Mouse (Mus musculus): ENCODE measurements around the gene Emid1.
A peak's percentile ranks its signal among the peaks of the same experiment; 100 is the strongest.
"Not testable (repeated sequence)": the region's sequence is repeated elsewhere in the genome, so short reads cannot be mapped to it uniquely, and the experiment has no call there.

The Emid1 gene

DNA sequence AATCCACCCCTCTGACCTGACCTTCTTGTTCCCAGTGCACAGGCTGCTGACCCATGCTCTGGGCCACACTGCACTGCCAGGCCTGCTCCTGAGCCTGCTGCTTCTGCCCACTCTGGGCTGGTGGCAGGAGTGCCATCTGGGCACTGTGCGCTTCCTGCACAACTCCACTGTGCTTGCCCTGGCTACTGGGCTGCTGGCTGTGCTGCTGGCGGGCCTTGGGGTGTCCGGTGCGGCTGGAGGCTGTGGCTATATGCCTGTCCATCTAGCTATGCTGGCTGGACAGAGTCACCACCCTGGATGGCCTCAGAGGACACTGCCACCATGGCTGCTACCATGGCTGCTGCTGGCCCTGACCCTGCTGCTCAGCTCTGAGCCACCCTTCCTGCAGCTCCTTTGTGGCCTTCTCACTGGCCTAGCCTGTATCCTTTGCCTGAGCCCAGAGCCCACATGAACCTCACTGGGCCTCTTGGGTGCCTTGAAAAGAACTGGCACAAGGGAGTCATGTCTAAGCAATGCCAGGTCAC, 48.0 kb downstream of the Emid1 start:
- DNase-seq (ENCODE audit: extremely low spot score, low spot score): no peak

DNA sequence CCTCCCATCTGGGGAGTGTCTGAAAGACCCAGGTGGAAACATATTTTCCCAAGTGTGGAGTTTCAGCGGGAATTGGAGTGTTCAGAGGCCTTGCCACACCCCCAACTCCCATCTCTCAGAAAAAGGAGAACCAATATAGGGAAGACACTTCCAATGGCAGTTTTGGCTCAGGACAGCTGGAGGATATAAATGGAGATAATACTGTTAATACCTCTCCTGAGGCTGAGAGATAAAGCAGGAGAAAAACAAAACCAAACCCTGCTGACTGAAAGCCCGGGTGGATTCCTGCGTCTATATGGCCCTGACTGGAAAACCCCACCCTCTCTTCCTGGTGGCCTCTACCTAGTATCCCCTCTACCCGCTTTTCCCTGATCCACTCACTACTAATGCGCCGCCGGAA, 49.7 kb downstream of the Emid1 start:
- no peak for DNase-seq (ENCODE audit: extremely low spot score, low spot score)

DNA sequence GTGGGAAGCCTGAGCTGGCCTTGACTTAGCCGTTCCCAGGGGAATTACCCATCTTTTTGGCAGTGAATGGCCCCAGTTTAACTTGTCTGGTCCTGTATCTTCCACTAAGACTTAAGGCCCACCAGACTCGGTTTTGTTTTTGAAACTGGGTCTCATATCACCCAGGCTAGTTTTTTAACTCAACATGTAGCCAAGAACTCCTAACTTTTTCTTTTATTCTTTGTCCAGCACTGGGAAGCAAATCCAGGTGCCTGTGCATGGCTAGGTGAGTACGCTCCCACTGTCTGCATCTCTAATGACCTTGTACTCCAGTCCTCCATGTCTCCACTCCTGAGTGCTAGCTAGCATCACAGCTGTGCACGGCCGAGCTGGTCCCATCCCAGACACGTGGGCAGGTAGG, 50.4 kb downstream of the Emid1 start:
- DNase-seq (ENCODE audit: extremely low spot score, low spot score): no peak

DNA sequence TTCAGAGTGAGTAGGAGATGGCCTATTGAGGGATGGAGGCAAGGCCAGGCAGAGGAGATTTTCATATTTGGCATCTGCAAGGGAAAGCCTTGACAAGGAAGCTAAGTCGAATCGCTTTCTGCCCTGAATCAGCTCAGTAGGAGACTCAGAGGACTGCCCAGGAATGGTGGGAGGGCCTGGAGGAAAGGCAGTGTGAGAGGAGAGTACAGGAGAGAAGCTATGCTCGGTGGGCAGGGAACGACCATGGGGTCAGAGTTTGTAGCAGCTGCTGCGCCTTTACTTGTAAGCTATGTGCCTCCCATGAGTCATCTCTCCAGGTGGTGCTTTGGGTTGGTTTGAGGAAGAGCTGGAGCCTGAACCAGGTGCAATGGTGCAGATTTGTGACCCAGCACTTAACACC, 51.3 kb downstream of the Emid1 start:
- DNase-seq (ENCODE audit: extremely low spot score, low spot score): no peak

DNA sequence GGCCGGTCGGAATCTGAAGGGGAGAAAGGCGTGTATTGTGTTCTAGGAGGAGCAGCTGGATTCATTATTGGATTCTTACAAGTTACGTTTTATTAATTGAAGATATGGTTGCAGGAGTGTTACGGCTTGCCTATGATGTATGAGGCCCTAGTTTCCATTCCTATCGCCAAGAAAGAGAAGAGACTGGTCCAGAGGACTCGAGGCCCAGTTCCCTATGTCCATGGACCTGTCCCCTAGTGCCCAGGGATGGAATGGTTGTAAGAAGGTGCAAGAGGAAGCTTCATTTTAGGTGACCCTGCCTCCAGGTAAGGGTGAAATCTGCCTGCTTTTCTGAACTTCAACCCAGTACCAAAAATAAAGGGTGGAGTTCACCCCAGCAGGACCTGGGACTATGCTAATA, 51.8 kb downstream of the Emid1 start:
- no peak for DNase-seq (ENCODE audit: extremely low spot score, low spot score)

DNA sequence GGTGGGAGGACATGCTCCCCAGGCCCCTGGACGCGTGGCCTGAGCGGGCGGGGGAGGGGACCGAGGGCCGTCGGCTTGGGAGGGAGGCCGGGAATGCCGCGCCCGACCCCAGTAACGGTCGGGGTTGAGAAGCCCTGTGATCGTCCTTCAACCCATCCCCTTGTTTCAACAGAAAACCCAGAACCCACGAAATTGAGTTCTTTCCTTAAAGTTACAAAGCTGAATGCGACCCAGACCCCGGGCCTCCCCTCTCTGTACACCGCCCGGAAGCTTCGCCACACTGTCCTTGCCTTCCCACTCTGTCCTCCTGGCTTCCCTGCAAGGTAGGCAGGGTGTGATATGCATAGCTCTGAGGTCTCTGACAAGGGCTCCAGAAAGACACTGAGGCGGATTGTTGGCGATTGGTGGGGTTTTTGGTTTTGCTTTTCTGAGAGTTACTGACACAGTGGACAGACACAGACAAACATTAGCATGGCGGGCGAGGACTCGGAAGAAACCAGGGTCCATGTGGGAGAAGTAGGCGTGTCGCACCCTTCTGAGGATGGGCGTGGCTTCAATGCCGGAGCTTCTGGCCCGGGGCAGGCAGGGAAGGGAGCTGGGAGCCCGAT, 52.4 kb downstream of the Emid1 start:
- DNase-seq (ENCODE audit: extremely low spot score, low spot score): peak; percentile 90

DNA sequence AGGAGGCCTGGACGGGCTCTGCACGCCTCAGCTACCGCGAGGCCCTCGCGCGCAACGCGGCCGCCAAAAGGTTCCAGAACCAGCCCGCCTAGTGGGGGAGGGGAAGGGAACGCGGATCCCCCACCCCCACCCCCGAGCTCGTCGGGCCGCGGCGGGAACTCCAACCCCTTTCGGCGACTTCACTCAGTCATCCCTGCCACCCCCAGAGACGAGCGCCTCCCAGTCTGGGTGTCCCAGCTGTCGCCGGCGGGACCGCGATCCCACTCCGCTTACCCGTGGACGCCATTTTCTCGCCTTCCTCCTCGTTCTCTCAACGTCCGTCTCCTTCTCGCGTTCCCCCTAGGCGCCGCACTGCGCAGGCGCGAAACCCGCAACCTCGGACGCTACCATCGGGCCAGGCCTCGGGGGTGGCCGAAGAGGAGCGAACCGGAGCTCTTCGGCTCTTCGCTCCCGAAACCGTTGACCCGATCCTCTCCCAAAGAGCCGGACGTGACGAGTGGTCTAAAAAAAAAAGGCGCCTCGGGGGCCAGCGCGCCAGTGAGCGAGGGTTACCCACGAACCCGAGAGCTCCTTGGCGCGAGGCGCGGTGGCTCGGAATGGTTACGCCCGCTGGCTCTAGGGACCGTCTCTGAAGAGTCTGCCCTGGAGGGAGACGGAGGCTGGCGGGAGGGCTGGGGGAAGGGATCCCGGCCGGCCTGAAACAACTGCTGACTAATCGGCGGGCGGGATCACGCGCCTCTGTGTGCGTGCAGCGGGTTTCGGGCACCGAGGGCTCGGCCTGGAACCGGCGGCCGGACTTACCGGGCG, 53.1 kb downstream of the Emid1 start, which contains the start of the genes Rhbdd3 and Ewsr1:
Gene Rhbdd3, plus strand, starts transcription at position 191 of the 807 bp plus-strand sequence.
Gene Ewsr1, minus strand, starts transcription at position 531 of the 807 bp plus-strand sequence.
- DNase-seq (ENCODE audit: extremely low spot score, low spot score): peak; percentile 99

DNA sequence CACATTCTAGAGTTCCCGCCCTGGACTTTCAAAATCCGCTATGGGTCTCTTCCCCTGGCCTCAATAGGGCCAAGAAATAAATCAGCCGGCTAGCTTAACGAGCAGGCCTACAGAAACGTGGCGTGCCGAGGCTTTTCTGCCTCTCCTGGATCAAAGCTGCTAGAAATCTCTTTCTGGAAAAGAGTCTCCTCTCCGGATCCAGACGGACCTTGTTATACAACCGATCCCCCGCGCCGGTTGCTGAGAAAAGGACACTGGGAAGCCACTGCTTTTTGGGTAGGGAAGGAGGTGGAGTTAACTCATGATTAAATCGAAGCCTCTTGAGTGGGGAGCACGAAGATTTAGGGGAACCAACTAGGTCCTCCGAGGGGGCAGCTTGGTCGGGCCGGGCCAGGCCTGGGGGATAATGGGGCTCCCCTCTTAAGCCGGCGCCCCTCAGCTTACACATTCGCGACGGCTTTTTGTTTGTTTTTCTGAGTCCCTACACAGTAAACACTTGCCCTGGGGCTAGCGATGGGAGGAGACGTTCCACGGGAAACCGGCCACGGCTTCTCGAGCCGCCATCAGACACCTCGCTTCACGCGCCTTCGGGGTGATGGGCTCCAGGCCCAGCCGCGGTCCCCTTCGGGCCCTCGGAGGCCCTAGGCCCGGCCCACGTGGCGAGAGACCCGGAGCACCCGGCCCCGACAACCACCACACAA, 53.9 kb downstream of the Emid1 start:
- peak; percentile 51 for DNase-seq (ENCODE audit: extremely low spot score, low spot score)

DNA sequence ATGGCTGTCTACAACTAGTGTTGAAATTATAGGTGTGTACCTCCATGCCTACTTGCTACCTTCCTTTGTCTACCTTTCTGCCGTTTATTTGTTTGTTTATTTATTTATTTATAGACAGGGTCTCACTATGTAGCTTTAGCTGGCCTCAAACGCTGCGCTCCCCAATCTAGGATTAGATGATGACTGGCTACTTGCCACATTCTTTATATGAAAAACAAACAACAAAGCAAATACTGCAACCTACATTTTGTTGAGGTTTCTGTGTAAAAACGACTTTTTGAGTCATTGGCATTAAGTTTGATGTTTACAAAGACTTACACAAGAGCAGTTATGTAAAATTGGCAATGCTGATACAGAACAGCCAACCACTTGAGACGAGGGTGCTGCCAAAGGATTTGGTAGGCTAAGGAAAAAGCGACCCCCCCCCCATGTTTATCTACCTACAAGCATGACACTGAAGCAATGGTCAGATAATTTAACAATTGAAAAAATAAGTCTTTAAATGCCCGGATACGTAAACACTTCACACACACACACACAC, 55.5 kb downstream of the Emid1 start:
- no peak for DNase-seq (ENCODE audit: extremely low spot score, low spot score)

DNA sequence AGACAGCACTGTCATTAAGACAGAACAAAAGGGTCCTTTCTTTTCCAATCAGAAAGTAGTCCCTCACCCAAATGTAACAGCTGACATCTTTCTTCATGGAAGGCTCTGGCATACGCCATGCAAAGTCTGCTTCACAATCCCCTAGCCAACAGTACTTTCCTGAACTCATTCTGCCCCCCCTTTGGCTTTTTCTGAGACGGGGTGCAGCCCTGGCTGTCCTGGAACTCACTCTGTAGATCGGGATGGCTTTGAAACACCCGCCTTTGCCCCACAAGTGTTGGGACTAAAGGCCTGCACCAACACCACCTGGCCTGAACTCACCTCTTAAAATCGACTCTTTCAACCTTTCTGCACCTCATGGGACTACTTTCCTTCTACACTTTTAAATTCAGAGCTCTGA, 56.2 kb downstream of the Emid1 start:
- no peak for DNase-seq (ENCODE audit: extremely low spot score, low spot score)

DNA sequence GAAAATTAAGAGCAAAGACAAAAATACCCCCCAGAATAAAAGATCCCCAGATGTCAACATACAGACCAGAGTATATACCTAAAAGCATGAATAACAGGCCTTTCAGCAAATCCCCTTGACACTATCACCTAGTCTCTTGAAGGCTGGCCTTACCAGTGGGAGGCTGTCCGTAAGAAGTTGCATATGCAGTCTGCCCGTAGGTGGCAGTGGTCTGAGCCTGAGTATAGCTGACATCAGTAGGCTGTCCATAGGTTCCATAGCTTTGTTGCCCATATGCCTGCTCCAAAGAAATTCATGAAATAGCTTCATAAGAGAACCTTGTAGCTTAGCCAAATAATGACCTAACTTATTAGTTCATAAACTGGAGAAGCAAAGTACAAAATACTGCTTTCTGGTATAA, 60.4 kb downstream of the Emid1 start:
- DNase-seq (ENCODE audit: extremely low spot score, low spot score): no peak

DNA sequence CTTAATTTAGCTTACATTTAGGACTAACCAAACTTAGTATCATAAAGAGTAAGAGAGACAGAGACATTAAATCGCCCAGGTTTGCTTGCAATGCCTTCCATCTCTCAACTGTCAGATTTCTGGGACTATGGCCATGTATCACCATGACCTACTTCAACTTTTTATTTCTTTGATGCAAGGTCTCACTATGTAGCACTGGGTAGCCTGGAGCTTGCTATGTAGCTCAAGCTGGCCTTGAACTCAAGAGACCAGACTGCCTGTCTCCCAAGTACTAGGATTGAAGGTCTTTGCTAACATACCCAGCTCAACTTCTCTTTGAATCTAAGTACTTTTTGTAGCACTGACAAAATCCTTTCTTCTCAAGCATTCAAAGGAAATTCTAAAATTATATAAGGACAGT, 62.9 kb downstream of the Emid1 start:
- DNase-seq (ENCODE audit: extremely low spot score, low spot score): no peak

DNA sequence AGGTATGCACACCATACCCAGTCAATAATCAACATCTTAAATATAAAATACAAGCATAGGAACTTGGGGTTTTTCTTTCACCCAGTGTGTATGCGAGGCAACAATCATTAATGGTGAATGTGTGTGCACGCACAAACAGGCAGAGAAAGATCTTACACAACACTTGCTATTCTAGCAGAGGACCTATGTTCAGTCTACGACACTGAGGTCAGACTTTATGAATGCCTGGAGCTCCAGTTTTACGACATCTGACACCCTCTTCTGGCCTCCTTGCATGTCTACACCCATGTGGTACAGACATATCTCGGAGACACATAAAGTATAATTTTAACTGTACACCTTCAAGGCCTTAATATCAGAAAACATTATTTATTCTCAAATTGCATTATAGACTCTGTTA, 75.2 kb downstream of the Emid1 start:
- DNase-seq (ENCODE audit: extremely low spot score, low spot score): not testable (repeated sequence)

DNA sequence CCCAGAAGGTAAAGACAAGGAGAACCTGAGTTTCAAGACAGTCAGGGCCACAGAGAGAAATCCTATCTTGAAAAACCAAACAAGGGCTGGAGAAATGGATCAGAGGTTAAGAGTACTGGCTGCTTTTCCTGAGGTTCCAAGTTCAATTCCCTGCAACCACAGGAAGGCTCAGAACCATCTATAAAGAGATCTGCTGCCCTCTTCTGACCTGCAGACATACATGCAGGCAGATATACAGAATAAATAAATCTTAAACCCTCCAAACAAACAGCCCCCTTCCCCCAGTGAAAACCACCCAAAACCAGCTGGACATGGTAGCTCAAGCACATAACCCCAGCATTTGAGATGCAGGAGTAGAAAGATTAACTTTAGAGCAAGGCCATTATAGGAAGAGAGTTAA, 76.3 kb downstream of the Emid1 start:
- no peak for DNase-seq (ENCODE audit: extremely low spot score, low spot score)

DNA sequence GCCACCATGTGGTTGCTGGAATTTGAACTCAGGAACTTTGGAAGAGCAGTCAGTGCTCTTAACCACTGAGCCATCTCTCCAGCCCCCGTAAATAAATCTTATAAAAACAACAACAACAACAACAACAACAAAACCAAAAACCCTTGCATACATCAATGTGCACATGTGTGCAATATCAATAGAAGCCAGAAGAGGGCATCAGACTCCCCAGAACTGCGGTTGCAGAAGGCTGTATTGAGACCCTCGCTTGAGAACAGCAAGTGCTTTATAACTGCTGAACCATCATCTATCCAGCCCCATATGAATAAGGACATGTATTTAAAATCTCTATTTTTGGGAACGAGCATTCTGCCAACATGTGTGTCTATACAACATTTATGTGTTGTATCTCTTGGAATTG, 77.2 kb downstream of the Emid1 start:
- DNase-seq (ENCODE audit: extremely low spot score, low spot score): no peak

DNA sequence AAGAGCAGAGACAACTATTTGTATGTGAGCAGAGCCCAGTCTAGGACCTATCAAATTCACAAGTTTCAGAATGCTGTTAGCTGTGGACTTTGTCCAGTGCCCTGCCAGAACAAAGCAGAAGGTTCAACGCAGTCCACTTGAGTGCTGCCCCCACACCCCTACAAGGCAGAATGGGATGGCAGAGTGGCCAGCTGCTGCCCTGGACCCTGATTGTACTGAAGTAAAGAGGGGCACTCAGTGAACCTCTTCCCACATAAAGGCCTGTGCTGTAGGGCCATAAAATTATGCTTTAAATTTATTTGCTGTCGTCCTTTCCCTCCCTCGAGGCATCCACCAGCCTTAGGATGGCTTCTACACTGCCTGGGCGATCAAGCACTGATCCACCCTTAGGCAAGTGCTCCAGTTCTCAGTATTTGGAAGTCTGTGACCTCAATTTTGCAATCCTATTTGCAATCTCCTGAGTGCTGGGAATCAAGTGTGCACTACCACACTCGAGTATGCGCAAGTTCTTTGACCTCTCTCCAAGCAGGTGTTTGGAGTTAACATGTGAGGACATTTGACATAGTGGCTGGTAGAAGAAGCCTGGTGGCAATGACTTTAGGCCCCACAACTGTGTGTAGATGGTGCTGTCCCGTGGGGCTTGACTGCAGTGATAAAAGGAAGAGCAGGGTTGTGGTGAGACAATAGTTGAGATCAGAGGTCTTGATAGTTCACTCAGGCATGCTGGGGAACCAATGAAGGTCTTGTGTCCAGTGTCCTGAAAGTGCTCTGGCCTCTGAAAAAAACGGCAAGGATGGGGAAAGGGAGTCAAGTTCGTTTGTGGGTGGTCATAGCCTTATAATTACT, 83.7 kb downstream of the Emid1 start:
- DNase-seq (ENCODE audit: extremely low spot score, low spot score): no peak

DNA sequence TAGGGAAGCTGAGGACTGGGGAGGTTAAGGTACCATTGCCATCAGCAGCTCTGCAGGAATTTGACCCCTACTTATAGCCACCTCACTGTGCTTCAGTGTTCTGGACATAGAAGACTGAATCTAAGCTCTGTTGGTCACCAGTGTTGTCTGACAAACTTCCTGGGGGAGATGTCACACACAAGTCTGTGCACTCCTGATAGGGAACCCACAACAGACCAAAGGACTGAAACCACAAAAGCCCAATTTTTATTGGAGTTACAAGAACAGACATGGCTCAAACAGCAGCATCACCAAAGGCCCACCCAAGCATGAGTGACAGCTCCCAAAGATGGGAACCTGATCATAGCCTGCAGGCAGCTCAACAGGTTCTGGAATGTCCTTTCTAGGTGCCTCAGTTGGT, 85.0 kb downstream of the Emid1 start:
- no peak for DNase-seq (ENCODE audit: extremely low spot score, low spot score)

DNA sequence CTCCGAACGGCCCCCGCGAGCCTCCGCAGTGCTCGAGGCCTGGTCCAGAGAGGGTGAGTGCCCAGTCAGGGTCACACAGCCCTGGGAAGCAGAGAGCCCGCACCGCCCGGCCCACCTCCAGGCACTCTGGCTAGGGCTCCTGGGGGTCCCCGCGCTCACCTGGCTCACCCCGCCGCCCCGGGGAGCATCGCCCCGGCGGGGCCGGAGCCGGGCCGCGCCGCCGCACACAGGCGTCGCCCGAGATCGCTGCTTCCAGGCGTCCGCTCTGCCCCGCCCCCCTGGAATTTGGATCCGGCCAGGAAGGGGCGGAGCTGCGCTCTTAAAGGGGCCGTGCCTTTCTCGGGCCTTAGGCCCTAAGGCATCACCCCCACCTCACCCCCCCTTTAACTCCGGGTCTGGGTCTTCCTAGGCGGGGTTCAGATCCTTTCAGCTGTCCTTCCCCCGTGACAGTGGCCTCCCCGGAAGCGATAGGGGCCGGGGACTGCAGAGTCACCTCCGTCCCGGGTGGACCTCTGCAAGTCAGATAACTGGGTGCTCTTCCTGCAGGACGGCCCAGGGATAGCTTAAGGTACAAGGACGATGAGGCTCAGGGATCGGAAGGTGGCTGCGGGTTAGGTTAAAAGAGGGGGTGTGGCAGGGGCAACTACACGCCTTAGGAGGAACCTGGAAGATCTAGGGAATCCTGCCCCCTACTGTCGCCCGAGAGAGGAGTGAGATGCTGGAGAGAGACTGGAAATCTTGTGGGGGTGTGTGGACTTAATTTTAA, 86.8 kb downstream of the Emid1 start, which contains the start of gene Gas2l1:
Gene Gas2l1, minus strand, starts transcription at position 272 of the 766 bp plus-strand sequence.
- peak; percentile 93 for DNase-seq (ENCODE audit: extremely low spot score, low spot score)

DNA sequence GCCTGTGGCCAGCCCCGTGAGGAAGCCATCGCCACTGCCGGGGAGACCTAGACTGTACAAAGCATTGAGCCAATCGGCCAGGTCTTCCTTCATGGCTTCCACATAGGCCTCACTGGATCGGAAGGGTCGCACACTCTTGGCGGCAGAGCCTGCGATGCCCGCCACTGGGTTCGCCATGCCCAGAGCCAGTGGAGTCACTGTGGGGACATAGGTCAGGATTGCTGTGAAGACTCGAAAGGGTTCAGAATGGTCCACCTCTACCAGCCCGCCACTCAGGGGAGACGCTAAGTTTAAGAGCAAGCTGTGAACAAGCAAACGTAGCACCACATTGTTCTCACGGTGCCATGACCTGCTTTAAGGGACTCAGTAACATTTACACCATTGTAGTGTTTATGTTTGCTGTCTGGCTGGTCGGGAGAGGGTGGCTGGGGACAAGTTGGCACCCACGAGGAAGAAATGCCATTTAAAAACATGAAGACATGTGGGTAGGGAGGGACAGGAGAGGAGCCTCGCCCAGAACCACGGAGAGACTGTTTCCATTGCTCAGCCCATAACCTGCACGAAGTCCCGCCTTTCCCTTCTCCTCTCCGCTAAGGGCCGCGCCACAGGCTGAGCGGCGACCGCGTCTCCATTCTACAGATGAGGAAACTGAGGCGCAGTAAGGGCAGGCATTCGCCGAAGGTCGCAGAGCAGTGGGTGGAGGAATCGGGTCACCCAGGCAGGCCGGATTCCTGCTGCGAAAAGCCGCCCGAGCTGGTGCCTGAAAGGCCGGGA, 87.6 kb downstream of the Emid1 start:
- peak; percentile 36 for DNase-seq (ENCODE audit: extremely low spot score, low spot score)

All from neural tube, embryonic 10.5 days (tissue).